Mouse (Mus musculus) kidney, adult 8-10 months (tissue): ENCODE measurements around the gene Eva1a.

Experiments
- DNase-seq, 2 experiments: peaks; one replicate each; pipeline ENCODE4 v3.0.0; 2022

Gene Eva1a

GRCm38 (mm10) chr6:82129630-82130217 lies 88.9 kb downstream of the Eva1a start:
- no peak for DNase-seq

- no peak for DNase-seq
Measured at GRCm38 (mm10) chr6:82132876-82133591, 92.2 kb downstream of the Eva1a start.

- no peak for DNase-seq
Measured at GRCm38 (mm10) chr6:82133592-82133978, 92.7 kb downstream of the Eva1a start.

GRCm38 (mm10) chr6:82135959-82136712 lies 95.3 kb downstream of the Eva1a start:
- DNase-seq, result no peak
